Mouse (Mus musculus) ES-E14 (cell line): ENCODE results near the gene Tmprss11c. TPM values are rescaled to one million over a fixed set of nuclear protein-coding genes. Genes with fewer than 3 reads are reported as not detected.
A peak's percentile ranks its signal among the peaks of the same experiment; 100 is the strongest.

Source experiments
- DNase-seq: peaks from one replicate; pipeline ENCODE4 v3.0.0-alpha.2; 2013; ENCODE audit warnings: low read depth, low spot score
- H3K27ac ChIP-seq: 2 replicates; pipeline ENCODE4 v1.5.1; 2012; ENCODE audit warnings: low read depth, mild to moderate bottlenecking, low read length, moderate library complexity, mixed read lengths; ENCODE audit not compliant: poor library complexity, insufficient read depth, severe bottlenecking
- H3K36me3 ChIP-seq: 2 replicates; pipeline ENCODE4 v1.6.1; 2012; ENCODE audit warnings: mild to moderate bottlenecking, low read length, moderate library complexity, mixed read lengths; ENCODE audit not compliant: control insufficient read depth, poor library complexity, insufficient read depth, severe bottlenecking
- H3K4me1 ChIP-seq, 2 experiments: fragments of 150-350 bp in 1 of 2; sonication (generic) in 1 of 2; 2 replicates each; pipeline ENCODE4 v1.6.1; 2012; ENCODE audit warnings: low read length in 2 of 2, mild to moderate bottlenecking in 1 of 2, mixed read lengths in 1 of 2; ENCODE audit not compliant: control insufficient read depth in 2 of 2, insufficient read depth in 2 of 2, poor library complexity in 1 of 2
- H3K4me3 ChIP-seq, 2 experiments: fragments of 150-350 bp in 1 of 2; sonication (generic) in 1 of 2; 2 replicates each; pipeline ENCODE4 v1.5.1; 2012; ENCODE audit warnings: low read length in 2 of 2, low read depth in 1 of 2, mild to moderate bottlenecking in 1 of 2, mixed read lengths in 1 of 2; ENCODE audit not compliant: insufficient read depth in 1 of 2, poor library complexity in 1 of 2, severe bottlenecking in 1 of 2
- H3K9ac ChIP-seq: 2 replicates; pipeline ENCODE4 v1.6.1; 2012; ENCODE audit warnings: low read depth, mild to moderate bottlenecking, low read length, mixed read lengths; ENCODE audit not compliant: poor library complexity, insufficient read depth, severe bottlenecking
- H3K9me3 ChIP-seq: fragments of 150-350 bp; sonication (generic); 2 replicates; pipeline ENCODE4 v1.6.1; 2012; ENCODE audit warnings: low read depth, mild to moderate bottlenecking, low read length; ENCODE audit not compliant: control insufficient read depth, insufficient read depth
- CHD2 ChIP-seq: IDR thresholded peaks from 2 replicates; pipeline ENCODE4 v1.6.1; 2014; ENCODE audit warnings: mild to moderate bottlenecking, low read depth, low read length, inconsistent platforms
- HCFC1 ChIP-seq: IDR thresholded peaks from 2 replicates; pipeline ENCODE4 v1.6.1; 2012; ENCODE audit warnings: low read length, inconsistent platforms, borderline replicate concordance; ENCODE audit not compliant: insufficient read depth
- MAFK ChIP-seq: IDR thresholded peaks from 2 replicates; pipeline ENCODE4 v1.6.1; 2014; ENCODE audit warnings: mild to moderate bottlenecking, low read depth, low read length, inconsistent platforms; ENCODE audit not compliant: insufficient read depth
- ZC3H11A ChIP-seq: IDR thresholded peaks from 2 replicates; pipeline ENCODE4 v1.6.1; 2012; ENCODE audit warnings: low read depth, mild to moderate bottlenecking, inconsistent platforms, low read length, borderline replicate concordance
- ZNF384 ChIP-seq: IDR thresholded peaks from 2 replicates; pipeline ENCODE4 v1.6.1; 2012; ENCODE audit warnings: low read depth, low read length, inconsistent platforms
- in situ Hi-C, 2 experiments: fragments of 600-800 bp; cut with MboI; formaldehyde crosslinking; loops; one replicate each; pipeline ENCODE4 v1.15.1; 2025; ENCODE audit warnings: low sequenced_read_pairs in 2 of 2, inconsistent platforms in 1 of 2; ENCODE audit not compliant: unreplicated experiment in 2 of 2
- total RNA-seq: library from RNA; depleted of rRNA; stranded (reverse); fragments of 300-350 nt; gene quantifications from 2 replicates; pipeline ENCODE4 v1.2.3, GENCODE M21; 2012

The Tmprss11c gene
- total RNA-seq, 1 experiment = not detected

DNA sequence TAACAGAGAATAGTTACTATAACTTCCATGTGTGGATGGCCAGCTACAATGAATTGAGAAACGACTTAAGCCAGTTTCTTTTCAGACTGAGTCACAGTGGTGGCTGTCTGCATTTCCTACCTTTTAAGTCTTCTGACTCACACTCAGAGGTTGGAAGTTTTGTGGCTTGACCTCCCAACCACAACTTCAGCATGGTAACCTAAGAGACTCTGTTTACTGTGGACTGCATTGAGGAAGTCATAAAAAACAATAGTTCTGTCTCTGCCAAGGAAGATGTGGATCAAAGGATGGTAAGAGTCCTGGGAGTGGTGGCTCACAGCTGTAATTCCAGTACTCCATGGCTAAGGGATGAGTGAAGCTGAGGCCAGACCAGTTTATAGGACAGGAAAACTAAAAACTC lies 44.2 kb downstream of the Tmprss11c start:
- Histone ChIP-seq H3K4me1 (no peaks in the 10 kb centered on the region), H3K9me3 (no peaks in the 10 kb centered on the region), H3K4me3 (no peak overlapping the region), H3K27ac (no peak overlapping the region), H3K9ac (no peak overlapping the region), H3K36me3 (no peaks in the 10 kb centered on the region)
- in situ Hi-C loops = no loop called here
- no peak for DNase-seq
- TF ChIP-seq ZC3H11A = no peak
- no peak for TF ChIP-seq CHD2
- no peak for TF ChIP-seq MAFK
- no peak for TF ChIP-seq HCFC1
- no peak for TF ChIP-seq ZNF384

DNA sequence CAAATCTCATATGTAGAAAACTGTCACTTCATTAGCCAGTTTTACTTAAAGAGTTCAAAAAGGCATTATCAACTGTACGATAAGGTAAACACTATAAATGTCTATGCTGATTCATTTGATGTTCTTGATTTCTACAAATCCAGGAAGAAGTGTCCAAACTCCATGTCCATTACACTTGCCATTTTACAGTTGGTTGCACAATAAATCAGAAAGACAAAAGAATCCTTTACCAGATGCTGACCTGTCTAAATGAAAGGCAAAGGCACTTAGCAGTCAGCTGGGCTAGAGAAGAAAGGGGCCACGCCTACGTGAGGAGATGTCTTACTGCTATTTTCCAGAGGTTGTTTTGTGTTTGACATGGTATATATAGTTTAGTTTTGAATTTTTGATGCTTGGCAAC lies 44.8 kb downstream of the Tmprss11c start:
- DNase-seq = no peak
- H3K27ac ChIP-seq = no peak overlapping the region
- H3K9me3 ChIP-seq = no peaks in the 10 kb centered on the region
- no peaks in the 10 kb centered on the region for H3K36me3 ChIP-seq
- no peak overlapping the region for H3K9ac ChIP-seq
- in situ Hi-C loops = no loop called here
- TF ChIP-seq ZC3H11A = no peak
- TF ChIP-seq CHD2 = no peak
- no peak for TF ChIP-seq ZNF384
- TF ChIP-seq HCFC1 = no peak
- no peak for TF ChIP-seq MAFK
- no peaks in the 10 kb centered on the region for H3K4me1 ChIP-seq
- no peak overlapping the region for H3K4me3 ChIP-seq

DNA sequence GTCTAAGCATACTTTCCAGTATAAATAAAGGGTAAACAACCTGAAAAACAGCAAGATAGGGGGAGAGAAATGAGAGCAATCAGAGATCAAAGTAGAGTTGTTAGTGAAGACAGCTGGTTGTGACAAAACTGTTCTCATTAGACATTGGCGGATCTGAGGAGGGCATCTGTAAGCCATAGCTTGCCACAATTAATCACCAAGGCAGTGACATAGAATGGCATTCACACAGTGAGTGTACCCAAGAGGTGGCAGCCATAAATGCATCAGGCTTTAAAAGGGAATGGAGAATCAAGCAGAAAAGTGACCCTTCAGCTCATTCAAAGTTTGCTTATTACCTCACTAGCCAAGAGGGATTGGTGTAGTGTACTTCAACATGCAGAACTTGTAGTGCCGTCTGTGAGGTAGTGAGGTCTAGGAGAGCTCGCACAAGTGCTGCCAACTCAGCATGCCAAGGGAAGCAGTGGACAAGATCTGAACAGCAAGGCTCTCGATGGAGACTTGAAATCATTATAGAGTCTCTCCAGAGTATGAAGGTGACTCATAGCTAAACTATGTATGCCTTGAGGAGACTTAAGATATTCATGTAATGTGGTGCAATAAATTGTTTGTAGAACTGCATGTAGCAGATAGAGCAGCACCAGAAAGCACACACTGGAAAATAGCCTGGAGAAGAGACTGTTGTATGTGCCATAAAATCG lies 61.8 kb downstream of the Tmprss11c start:
- H3K27ac ChIP-seq = no peak overlapping the region
- TF ChIP-seq ZNF384 (no peak), MAFK (no peak), ZC3H11A (no peak), HCFC1 (no peak), CHD2 (no peak)
- in situ Hi-C loops = no loop called here
- H3K4me3 ChIP-seq = no peak overlapping the region
- H3K4me1 ChIP-seq = no peaks in the 10 kb centered on the region
- no peak for DNase-seq
- H3K9me3 ChIP-seq = no peaks in the 10 kb centered on the region
- no peaks in the 10 kb centered on the region for H3K36me3 ChIP-seq
- H3K9ac ChIP-seq = no peak overlapping the region

DNA sequence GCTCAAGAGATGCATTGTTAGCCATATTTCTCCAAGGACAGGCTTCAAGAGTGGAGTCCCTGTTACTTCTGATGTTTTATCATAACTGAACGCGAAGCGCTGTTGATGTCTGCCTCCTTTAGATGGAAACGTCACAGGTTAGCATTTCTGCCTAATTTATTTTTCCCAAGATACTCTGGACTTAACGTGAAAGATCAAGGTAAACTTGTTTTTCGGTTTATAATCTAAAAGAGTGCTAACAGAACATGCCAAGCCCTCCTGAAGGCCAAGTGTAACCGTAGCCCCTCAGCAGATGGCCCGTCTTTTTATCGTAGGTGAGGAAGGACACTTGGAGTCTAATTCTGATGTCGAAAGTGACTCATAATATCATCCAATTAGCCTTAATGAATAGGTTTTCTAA lies 91.3 kb downstream of the Tmprss11c start, which contains the start of gene Gnrhr:
Gnrhr (minus strand) TSS at position 101 of the 400 bp plus-strand sequence.
- H3K9ac ChIP-seq = no peak within 1 kb of the TSS
- no peak within 1 kb of the TSS for H3K27ac ChIP-seq
- no peak within 1 kb of the TSS for H3K4me3 ChIP-seq
- in situ Hi-C loops = loop anchor here in 1 of 2 experiments (10.0 kb wide), 1 partner anchor 217 kb away; no protein-coding TSS in a partner anchor
- H3K4me1 ChIP-seq = no peaks in the 10 kb centered on the region
- DNase-seq = no peak
- TF ChIP-seq CHD2 (no peak), ZC3H11A (no peak), ZNF384 (no peak), MAFK (no peak), HCFC1 (no peak)
- no peaks in the 10 kb centered on the region for H3K9me3 ChIP-seq
- H3K36me3 ChIP-seq = no peaks in the 10 kb centered on the region

DNA sequence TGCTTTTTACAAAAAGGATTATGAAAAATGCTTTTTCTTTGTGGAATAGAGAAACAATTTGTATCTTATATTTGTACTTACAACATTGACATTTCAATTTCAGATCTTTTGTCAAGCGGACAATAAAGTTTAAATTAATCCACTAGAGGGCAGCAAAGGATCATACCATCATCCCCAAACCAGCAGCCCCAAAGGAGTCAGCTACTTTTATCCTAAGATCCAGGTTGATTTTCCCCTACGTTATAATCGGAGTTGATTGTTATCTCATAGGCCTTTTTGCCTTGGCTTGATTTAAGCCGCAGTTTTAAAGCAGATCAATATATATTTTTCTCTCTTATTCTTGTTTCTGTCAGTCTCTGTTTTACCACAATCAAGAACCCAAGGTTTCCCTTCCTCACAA lies 97.8 kb downstream of the Tmprss11c start:
- H3K4me1 ChIP-seq = peaks cover 2% of the 10 kb centered on the region in 2 experiments; a peak in 2 of 4 replicates
- TF ChIP-seq ZNF384 = no peak
- peak; percentile 52; the same call in 1 of the 2 replicates for TF ChIP-seq ZC3H11A
- no peak for TF ChIP-seq MAFK
- no peaks in the 10 kb centered on the region for H3K9me3 ChIP-seq
- no peak overlapping the region for H3K4me3 ChIP-seq
- DNase-seq = peak; percentile 48
- H3K9ac ChIP-seq = no peak overlapping the region
- H3K27ac ChIP-seq = no peak overlapping the region
- in situ Hi-C loops = loop anchor here in 1 of 2 experiments (10.0 kb wide), 1 partner anchor 223 kb away; no protein-coding TSS in a partner anchor
- H3K36me3 ChIP-seq = no peaks in the 10 kb centered on the region
